Mouse (Mus musculus) MEL (cell line): ENCODE measurements around the gene Prdm16. TPM values are rescaled to one million over a fixed set of nuclear protein-coding genes. Genes with fewer than 3 reads are reported as not detected.

Source experiments
- DNase-seq: peaks from one replicate; pipeline ENCODE4 v3.0.0; 2011; ENCODE audit warnings: low read depth, low spot score
- H3K27ac ChIP-seq: 2 replicates; pipeline ENCODE4 v1.5.1; 2012; ENCODE audit warnings: low read depth, mild to moderate bottlenecking, control low read depth, low read length, moderate library complexity; ENCODE audit not compliant: control insufficient read depth
- H3K27me3 ChIP-seq, 2 experiments: fragments of 150-350 bp in 1 of 2; sonication (generic) in 1 of 2; 2 replicates each; pipeline ENCODE4 v1.6.1; 2012; ENCODE audit warnings: low read length in 2 of 2, mild to moderate bottlenecking in 2 of 2, improper control_type of control experiment in 1 of 2, moderate library complexity in 1 of 2; ENCODE audit not compliant: insufficient read depth in 2 of 2, control insufficient read depth in 1 of 2
- H3K36me3 ChIP-seq, 2 experiments: 2 replicates each; pipeline ENCODE4 v1.6.1; 2012 to 2014; ENCODE audit warnings: low read length in 2 of 2, improper control_type of control experiment in 1 of 2, inconsistent platforms in 1 of 2, mild to moderate bottlenecking in 1 of 2; ENCODE audit not compliant: insufficient read depth in 2 of 2, control insufficient read depth in 1 of 2
- H3K4me1 ChIP-seq, 2 experiments: fragments of 150-350 bp in 1 of 2; sonication (generic) in 1 of 2; 2 replicates each; pipeline ENCODE4 v1.6.1; 2012; ENCODE audit warnings: low read length in 2 of 2, improper control_type of control experiment in 1 of 2, mild to moderate bottlenecking in 1 of 2; ENCODE audit not compliant: insufficient read depth in 2 of 2, control insufficient read depth in 1 of 2
- H3K4me3 ChIP-seq, 2 experiments: fragments of 150-350 bp in 1 of 2; sonication (generic) in 1 of 2; 2 replicates each; pipeline ENCODE4 v1.5.1; 2012; ENCODE audit warnings: low read depth in 2 of 2, low read length in 2 of 2, mild to moderate bottlenecking in 2 of 2, moderate library complexity in 2 of 2, control low read depth in 1 of 2, improper control_type of control experiment in 1 of 2; ENCODE audit not compliant: control insufficient read depth in 1 of 2, insufficient read depth in 1 of 2
- H3K79me2 ChIP-seq: 2 replicates; pipeline ENCODE4 v1.6.1; 2012; ENCODE audit warnings: mild to moderate bottlenecking, low read length, moderate library complexity; ENCODE audit not compliant: control insufficient read depth, poor library complexity, insufficient read depth
- H3K9ac ChIP-seq: 2 replicates; pipeline ENCODE4 v1.6.1; 2012; ENCODE audit warnings: low read depth, mild to moderate bottlenecking, control low read depth, low read length, moderate library complexity; ENCODE audit not compliant: control insufficient read depth, poor library complexity, severe bottlenecking
- H3K9me3 ChIP-seq: fragments of 150-350 bp; sonication (generic); replicated peaks from 2 replicates; pipeline ENCODE4 v1.6.1; 2012; ENCODE audit warnings: mild to moderate bottlenecking, low read length, improper control_type of control experiment, moderate library complexity; ENCODE audit not compliant: insufficient read depth
- BHLHE40 ChIP-seq: IDR thresholded peaks from 2 replicates; pipeline ENCODE4 v1.6.1; 2012; ENCODE audit warnings: low read depth, mild to moderate bottlenecking, inconsistent platforms, low read length, improper control_type of control experiment, borderline replicate concordance
- CTCF ChIP-seq, 3 experiments: IDR thresholded peaks in 2 of 3; conservative IDR thresholded peaks in 1 of 3; 2 replicates each; pipeline ENCODE4 v1.5.1; 2011 to 2012; ENCODE audit warnings: low read length in 3 of 3, low read depth in 2 of 3, mild to moderate bottlenecking in 2 of 3, improper control_type of control experiment in 1 of 3, inconsistent platforms in 1 of 3, mixed read lengths in 1 of 3, moderate library complexity in 1 of 3; ENCODE audit not compliant: control insufficient read depth in 1 of 3, insufficient read depth in 1 of 3, poor library complexity in 1 of 3, severe bottlenecking in 1 of 3
- E2F4 ChIP-seq: IDR thresholded peaks from 2 replicates; pipeline ENCODE4 v1.6.1; 2011; ENCODE audit warnings: low read depth, low read length, improper control_type of control experiment, borderline replicate concordance
- ELF1 ChIP-seq: IDR thresholded peaks from 2 replicates; pipeline ENCODE4 v1.6.1; 2014; ENCODE audit warnings: low read depth, mild to moderate bottlenecking, inconsistent platforms, low read length, improper control_type of control experiment, moderate library complexity
- ETS1 ChIP-seq: IDR thresholded peaks from 2 replicates; pipeline ENCODE4 v1.6.1; 2012; ENCODE audit warnings: low read depth, mild to moderate bottlenecking, inconsistent platforms, low read length, improper control_type of control experiment, moderate library complexity
- GABPA ChIP-seq: IDR thresholded peaks from 2 replicates; pipeline ENCODE4 v1.6.1; 2012; ENCODE audit warnings: low read depth, mild to moderate bottlenecking, inconsistent platforms, low read length, improper control_type of control experiment, moderate library complexity
- HCFC1 ChIP-seq: IDR thresholded peaks from 2 replicates; pipeline ENCODE4 v1.6.1; 2012; ENCODE audit warnings: low read depth, mild to moderate bottlenecking, inconsistent platforms, low read length, improper control_type of control experiment, moderate library complexity
- JUND ChIP-seq: IDR thresholded peaks from 2 replicates; pipeline ENCODE4 v1.6.1; 2011; ENCODE audit warnings: low read depth, mild to moderate bottlenecking, improper control_type of control experiment, low read length
- MAX ChIP-seq: IDR thresholded peaks from 2 replicates; pipeline ENCODE4 v1.6.1; 2011; ENCODE audit warnings: low read length, improper control_type of control experiment
- MAZ ChIP-seq: IDR thresholded peaks from 2 replicates; pipeline ENCODE4 v1.6.1; 2012; ENCODE audit warnings: low read depth, mild to moderate bottlenecking, inconsistent platforms, low read length, improper control_type of control experiment
- MXI1 ChIP-seq: IDR thresholded peaks from 2 replicates; pipeline ENCODE4 v1.6.1; 2011; ENCODE audit warnings: mild to moderate bottlenecking, low read depth, low read length, improper control_type of control experiment
- NELFE ChIP-seq: IDR thresholded peaks from 2 replicates; pipeline ENCODE4 v1.6.1; 2011; ENCODE audit warnings: low read depth, low read length, improper control_type of control experiment
- NRF1 ChIP-seq: IDR thresholded peaks from 2 replicates; pipeline ENCODE4 v1.6.1; 2014; ENCODE audit warnings: low read depth, mild to moderate bottlenecking, inconsistent platforms, low read length, improper control_type of control experiment, moderate library complexity; ENCODE audit not compliant: poor library complexity, insufficient read depth, severe bottlenecking
- POLR2A ChIP-seq, 2 experiments: IDR thresholded peaks; 2 replicates each; pipeline ENCODE4 v1.6.1; 2011 to 2012; ENCODE audit warnings: low read length in 2 of 2, mild to moderate bottlenecking in 2 of 2, control low read depth in 1 of 2, improper control_type of control experiment in 1 of 2, low read depth in 1 of 2, moderate library complexity in 1 of 2; ENCODE audit not compliant: control insufficient read depth in 1 of 2, insufficient read depth in 1 of 2, poor library complexity in 1 of 2
- RAD21 ChIP-seq: IDR thresholded peaks from 2 replicates; pipeline ENCODE4 v1.6.1; 2011; ENCODE audit warnings: mild to moderate bottlenecking, low read depth, low read length, improper control_type of control experiment
- RCOR1 ChIP-seq: IDR thresholded peaks from 2 replicates; pipeline ENCODE4 v1.6.1; 2012; ENCODE audit warnings: low read depth, mild to moderate bottlenecking, inconsistent platforms, low read length, improper control_type of control experiment
- SIN3A ChIP-seq: IDR thresholded peaks from 2 replicates; pipeline ENCODE4 v1.6.1; 2012; ENCODE audit warnings: low read length, improper control_type of control experiment, inconsistent platforms
- TBP ChIP-seq: IDR thresholded peaks from 2 replicates; pipeline ENCODE4 v1.8.0; 2011; ENCODE audit warnings: low read depth, low read length, improper control_type of control experiment
- TCF12 ChIP-seq: IDR thresholded peaks from 2 replicates; pipeline ENCODE4 v1.6.1; 2014; ENCODE audit warnings: low read depth, mild to moderate bottlenecking, inconsistent platforms, low read length, improper control_type of control experiment, moderate library complexity
- ZNF384 ChIP-seq: IDR thresholded peaks from 2 replicates; pipeline ENCODE4 v1.6.1; 2012; ENCODE audit warnings: low read depth, mild to moderate bottlenecking, inconsistent platforms, low read length, improper control_type of control experiment
- polyA plus RNA-seq, 2 experiments: library from polyadenylated mRNA; stranded (reverse) in 1 of 2; unstranded in 1 of 2; fragments of >175 nt in 1 of 2; fragments of >200 nt in 1 of 2; gene quantifications; 2 replicates each; pipeline versions ENCODE4 v1.2.1 to v1.2.4; 2012; ENCODE audit warnings: low replicate concordance in 2 of 2, low read depth in 1 of 2; ENCODE audit not compliant: insufficient read length in 2 of 2, insufficient read depth in 1 of 2, missing spikeins in 1 of 2
- total RNA-seq: library from RNA; depleted of rRNA; stranded (reverse); fragments of 300-350 nt; gene quantifications from 2 replicates; pipeline ENCODE4 v1.2.3, GENCODE M21; 2012

Prdm16 gene
- total and polyA plus RNA-seq, 3 experiments: not detected

- no peak overlapping the region for H3K27ac ChIP-seq
- no peak for DNase-seq
- H3K9ac ChIP-seq: no peak overlapping the region
- no peaks in the 10 kb centered on the region for H3K9me3 ChIP-seq
- no peaks in the 10 kb centered on the region for H3K4me1 ChIP-seq
- no peaks in the 10 kb centered on the region for H3K27me3 ChIP-seq
- H3K79me2 ChIP-seq: no peaks in the 10 kb centered on the region
- no peaks in the 10 kb centered on the region for H3K36me3 ChIP-seq
- TF ChIP-seq ELF1 (no peak), RAD21 (no peak), GABPA (no peak), MXI1 (no peak), TCF12 (no peak), MAX (no peak), RCOR1 (no peak), CTCF (IDR thresholded peaks at IDR 0.05 in 2 of 3, conservative IDR thresholded peaks at IDR 0.05 in 1 of 3; ENCODE audit: control insufficient read depth in 1 of 3, insufficient read depth in 1 of 3, low read depth in 2 of 3, low read length in 3 of 3, poor library complexity in 1 of 3, severe bottlenecking in 1 of 3) (no peak), TBP (no peak), MAZ (no peak), NELFE (no peak)
- no peak overlapping the region for H3K4me3 ChIP-seq
These were observed 191.0 kb downstream of the Prdm16 start for GRCm38 (mm10) chr4:154445721-154446120.

GRCm38 (mm10) chr4:154442645-154443304 lies 193.9 kb downstream of the Prdm16 start:
- TF ChIP-seq POLR2A (IDR thresholded peaks at IDR 0.05; ENCODE audit: control insufficient read depth in 1 of 2, insufficient read depth in 1 of 2, low read depth in 1 of 2, low read length in 2 of 2, poor library complexity in 1 of 2) (no peak), SIN3A (no peak), E2F4 (no peak)

GRCm38 (mm10) chr4:154439455-154440052 lies 197.1 kb downstream of the Prdm16 start:
- H3K4me1 ChIP-seq: no peaks in the 10 kb centered on the region
- H3K79me2 ChIP-seq: no peaks in the 10 kb centered on the region
- H3K9me3 ChIP-seq: no peaks in the 10 kb centered on the region

More at GRCm38 (mm10) chr4:154442645-154443304, 193.9 kb downstream of the Prdm16 start:
- Histone ChIP-seq H3K27ac (no peak overlapping the region), H3K36me3 (no peaks in the 10 kb centered on the region), H3K4me3 (no peak overlapping the region), H3K27me3 (no peaks in the 10 kb centered on the region), H3K9me3 (no peaks in the 10 kb centered on the region), H3K79me2 (no peaks in the 10 kb centered on the region), H3K9ac (no peak overlapping the region), H3K4me1 (no peaks in the 10 kb centered on the region)
- DNase-seq: no peak

More at GRCm38 (mm10) chr4:154439455-154440052, 197.1 kb downstream of the Prdm16 start:
- no peaks in the 10 kb centered on the region for H3K27me3 ChIP-seq
- TF ChIP-seq SIN3A (no peak), JUND (no peak), MXI1 (no peak), MAX (no peak), NRF1 (no peak), ETS1 (no peak), RCOR1 (no peak), TBP (no peak), ZNF384 (no peak), HCFC1 (no peak), MAZ (no peak), BHLHE40 (no peak)
- H3K4me3 ChIP-seq: no peak overlapping the region
- no peaks in the 10 kb centered on the region for H3K36me3 ChIP-seq
- H3K27ac ChIP-seq: no peak overlapping the region
- no peak for DNase-seq
- no peak overlapping the region for H3K9ac ChIP-seq
